Mouse (Mus musculus) gastrocnemius, postnatal 10 days (tissue): Measurements from ENCODE around the gene Enox1. TPM values are rescaled to one million over a fixed set of nuclear protein-coding genes. Genes with fewer than 3 reads are reported as not detected.
"Not testable (repeated sequence)": the region's sequence is repeated elsewhere in the genome, so short reads cannot be mapped to it uniquely, and the experiment has no call there.

Experiments
- DNase-seq: peaks from one replicate; pipeline ENCODE4 v3.0.0; 2021; ENCODE audit warnings: mixed read lengths
- total RNA-seq, 2 experiments: library from RNA; stranded (reverse); gene quantifications; 2 replicates each; pipeline ENCODE4 v1.2.3; 2021

Enox1 gene
- total RNA-seq, 2 experiments from 2014 or later = 3.5 to 4.3 TPM

- no peak for DNase-seq
These were observed 361.5 kb downstream of the Enox1 start for GRCm38 (mm10) chr14:77518017-77518416.

DNA sequence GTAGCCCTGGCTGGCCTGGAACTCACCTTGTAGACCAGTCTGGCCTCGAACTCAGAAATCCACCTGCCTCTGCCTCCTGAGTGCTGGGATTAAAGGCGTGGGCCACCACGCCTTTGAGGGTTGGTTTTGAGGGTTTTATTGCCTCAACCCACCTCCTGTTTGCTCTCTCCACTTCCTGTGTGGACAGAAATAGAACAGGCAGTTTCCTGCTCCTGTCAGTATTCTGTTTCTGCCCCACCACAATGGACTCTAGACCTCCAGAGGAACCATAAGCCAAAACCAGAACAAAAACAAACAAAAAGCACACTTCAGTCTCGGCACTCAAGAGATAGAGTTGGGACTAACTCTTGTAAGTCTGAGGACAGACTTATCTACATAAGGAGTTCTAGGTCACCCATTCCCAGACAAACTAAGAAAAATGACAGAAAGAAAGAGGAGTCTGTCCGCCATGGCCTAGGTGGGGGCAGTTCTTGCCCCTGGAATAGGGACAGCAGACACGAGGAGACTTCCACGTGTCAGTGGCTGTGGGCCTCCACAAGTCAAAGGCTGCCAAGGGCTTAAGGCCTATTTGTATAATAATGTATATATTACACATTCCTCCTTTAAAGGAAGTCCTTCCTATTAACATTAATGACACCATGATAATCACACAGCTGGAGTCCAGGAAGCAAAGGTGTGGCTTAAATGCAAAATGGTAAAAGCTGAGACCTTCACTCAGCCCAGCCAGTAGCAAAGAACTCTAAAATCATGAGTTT, 362.6 kb downstream of the Enox1 start:
- no peak for DNase-seq

DNA sequence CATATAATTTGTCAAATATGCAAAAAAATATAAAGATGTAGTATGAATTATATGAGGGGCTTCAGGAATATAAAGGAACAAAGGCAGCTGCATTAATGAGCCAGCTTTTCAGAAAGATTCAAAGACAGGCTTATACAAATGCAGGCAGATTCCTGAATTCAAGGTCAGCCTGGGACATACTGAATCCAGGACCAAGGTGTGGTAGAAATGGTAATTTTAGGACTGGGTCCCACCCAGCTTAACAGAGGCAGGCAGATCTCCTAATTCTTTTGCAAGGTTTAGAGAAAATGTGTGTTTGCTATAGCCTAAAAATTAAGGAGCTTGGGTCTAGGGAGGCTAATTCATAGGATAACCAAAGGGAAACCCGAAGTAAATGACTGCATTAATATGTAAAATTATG, 363.1 kb downstream of the Enox1 start:
- no peak for DNase-seq

GRCm38 (mm10) chr14:77524303-77524702, 367.7 kb downstream of the Enox1 start:
- DNase-seq = no peak

DNA sequence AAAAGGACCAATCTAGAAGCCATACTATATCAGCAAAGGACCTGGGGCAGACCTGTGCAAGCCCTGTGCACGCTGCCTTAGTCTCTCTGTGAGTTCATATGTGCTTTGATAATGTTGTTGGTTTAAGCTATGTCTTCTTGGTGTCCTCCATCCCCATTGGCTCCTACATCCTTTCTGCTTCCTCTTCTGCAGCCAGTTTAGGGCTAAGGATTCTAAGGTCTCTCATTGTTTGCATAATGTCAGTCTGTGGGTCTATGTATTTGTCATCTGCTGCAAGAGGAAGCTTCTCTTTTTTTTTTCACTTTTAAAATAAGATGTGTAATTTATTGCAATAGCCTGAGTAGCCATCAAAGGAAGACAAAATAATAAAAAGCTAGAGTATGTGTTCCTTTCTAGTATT, 369.7 kb downstream of the Enox1 start:
- DNase-seq = no peak

GRCm38 (mm10) chr14:77529201-77529600, 372.6 kb downstream of the Enox1 start:
- no peak for DNase-seq

- DNase-seq = no peak
These were observed 373.1 kb downstream of the Enox1 start for GRCm38 (mm10) chr14:77529621-77530020.

DNA sequence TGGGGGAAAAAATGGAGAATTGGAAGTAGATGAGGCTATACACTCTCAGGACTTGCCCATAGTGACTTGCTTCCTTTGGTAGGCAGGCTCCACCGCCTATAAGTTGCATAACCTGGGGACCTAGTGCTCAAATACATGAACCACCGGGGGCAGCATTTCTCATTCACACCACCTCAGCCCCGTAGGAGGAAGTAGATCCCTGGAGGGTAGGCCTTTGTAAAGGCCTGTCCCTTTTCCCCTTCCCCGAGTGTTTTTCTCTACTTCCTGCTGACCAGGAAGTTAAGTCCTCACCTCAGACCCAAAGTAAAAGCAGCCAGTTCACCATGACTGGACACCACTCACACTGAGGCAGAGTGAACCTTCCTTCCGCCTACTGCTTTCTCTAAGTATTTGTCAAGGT, 377.1 kb downstream of the Enox1 start:
- no peak for DNase-seq

GRCm38 (mm10) chr14:77534120-77534519, 377.6 kb downstream of the Enox1 start:
- DNase-seq = no peak

DNA sequence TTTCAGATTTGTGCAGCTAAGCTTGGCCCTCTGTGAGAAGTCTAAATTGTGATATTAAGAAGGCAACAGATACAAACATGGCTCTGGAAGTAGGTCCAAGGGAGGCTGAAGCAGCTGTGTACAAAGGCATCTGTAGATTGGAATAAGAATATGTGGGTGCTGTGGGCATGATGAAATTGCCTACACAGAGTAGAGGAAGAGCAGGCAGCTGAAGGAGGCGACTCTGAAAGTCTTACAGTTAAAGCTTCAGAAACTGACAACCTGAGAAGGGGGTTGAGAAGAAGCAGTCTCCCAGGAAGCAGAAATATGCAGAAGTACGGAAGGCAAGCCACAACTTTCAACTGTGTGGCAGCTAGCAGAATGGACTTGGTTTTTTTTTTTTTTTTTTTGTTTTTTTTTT, 380.0 kb downstream of the Enox1 start:
- no peak for DNase-seq

GRCm38 (mm10) chr14:77539563-77539962, 383.0 kb downstream of the Enox1 start:
- not testable (repeated sequence) for DNase-seq

DNA sequence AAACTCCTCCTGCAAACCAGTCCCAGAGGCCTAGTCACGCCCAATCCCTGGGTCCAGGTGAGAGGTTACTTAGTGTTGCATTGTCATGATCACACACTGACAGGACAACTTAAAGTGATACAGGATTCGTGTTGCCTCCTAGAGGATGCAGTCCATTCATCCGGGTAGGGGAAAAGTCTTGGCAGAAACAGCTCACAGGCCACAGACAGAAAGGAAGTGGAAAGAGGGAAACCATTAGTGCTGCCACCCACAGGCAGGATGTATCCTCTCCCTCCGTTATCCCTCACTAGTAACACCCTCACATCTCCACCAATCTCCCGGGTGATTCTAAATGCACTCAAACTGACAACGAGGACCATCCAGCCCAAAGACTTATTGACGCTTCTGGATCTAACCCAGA, 385.4 kb downstream of the Enox1 start:
- no peak for DNase-seq

- no peak for DNase-seq
These were observed 390.1 kb downstream of the Enox1 start for GRCm38 (mm10) chr14:77546531-77547274.

- DNase-seq = no peak
These were observed 390.8 kb downstream of the Enox1 start for GRCm38 (mm10) chr14:77547351-77547750.

- DNase-seq = no peak
These were observed 392.4 kb downstream of the Enox1 start for GRCm38 (mm10) chr14:77548963-77549362.

- DNase-seq = no peak
These were observed 401.0 kb downstream of the Enox1 start for GRCm38 (mm10) chr14:77557446-77558070.

DNA sequence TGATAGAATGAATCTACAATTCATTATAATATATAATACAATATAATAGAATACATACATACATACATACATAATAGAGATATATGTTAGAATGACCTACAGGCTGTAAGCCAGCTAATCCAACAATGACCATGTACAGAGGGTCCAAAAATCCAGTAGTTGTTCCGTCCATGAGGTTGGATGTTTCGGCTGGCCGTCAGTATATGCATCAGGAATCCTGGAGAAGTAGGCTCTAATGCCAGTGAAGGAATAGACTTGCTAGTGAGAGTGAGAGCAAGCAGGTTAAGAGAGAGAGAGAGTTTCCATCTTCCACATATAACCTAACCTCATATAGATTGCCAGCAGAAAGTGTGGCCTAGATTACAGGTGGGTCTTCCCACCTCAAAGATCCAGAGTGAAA, 402.3 kb downstream of the Enox1 start:
- no peak for DNase-seq

DNA sequence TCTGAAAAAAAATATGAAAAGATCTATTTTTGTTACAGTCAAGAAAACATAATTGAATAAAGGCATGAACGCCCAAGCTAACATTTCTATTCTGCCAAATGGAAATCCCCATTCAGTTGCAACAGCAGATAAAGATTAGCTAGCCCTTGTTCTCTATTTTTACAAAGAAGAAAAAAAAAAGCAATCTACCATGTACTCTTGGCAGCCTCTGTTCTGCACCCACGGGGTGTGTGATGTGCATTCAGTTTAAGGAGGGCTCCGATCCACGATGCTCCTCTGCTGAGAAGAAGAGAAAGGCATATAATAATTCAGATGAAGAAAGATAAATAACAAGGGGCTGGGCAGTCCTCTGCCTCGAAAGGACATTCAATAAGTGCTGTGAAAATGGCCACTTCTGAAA, 403.2 kb downstream of the Enox1 start:
- DNase-seq = no peak

DNA sequence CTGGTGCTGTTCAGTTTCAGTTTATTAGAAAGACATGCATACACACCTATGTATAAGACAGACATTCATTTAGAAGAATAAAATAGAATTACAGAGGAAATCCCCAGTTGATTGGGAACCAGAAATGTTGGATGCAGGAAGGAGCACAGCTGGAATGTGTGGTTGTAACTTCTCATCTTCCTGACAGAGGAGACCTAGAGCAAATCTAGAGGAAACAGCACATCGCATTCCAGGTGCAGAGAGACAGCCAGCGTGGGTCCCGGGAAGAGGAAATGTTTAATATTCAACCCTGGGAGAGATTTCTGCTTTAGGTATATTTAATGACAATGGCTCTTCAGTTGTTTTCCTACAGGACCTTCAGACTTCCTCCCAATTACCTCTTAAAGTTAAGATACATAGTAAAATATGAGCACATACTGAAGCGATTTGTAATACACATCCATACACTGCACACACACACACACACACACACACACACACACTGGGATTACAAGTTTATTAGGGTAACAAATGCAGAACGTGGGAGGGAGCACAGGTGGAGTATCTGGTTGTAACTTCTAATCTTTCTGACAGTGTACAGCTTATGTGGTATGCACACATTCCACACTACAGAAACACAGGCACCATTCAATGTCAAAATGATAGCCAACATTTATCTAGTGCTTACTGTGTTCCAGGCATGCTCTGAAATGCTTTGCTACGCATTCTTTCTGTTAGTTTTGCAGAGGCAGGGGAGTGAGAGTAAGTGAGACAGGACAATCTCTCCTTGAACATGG, 405.4 kb downstream of the Enox1 start:
- DNase-seq = no peak

- no peak for DNase-seq
These were observed 407.4 kb downstream of the Enox1 start for GRCm38 (mm10) chr14:77563922-77564321.

DNA sequence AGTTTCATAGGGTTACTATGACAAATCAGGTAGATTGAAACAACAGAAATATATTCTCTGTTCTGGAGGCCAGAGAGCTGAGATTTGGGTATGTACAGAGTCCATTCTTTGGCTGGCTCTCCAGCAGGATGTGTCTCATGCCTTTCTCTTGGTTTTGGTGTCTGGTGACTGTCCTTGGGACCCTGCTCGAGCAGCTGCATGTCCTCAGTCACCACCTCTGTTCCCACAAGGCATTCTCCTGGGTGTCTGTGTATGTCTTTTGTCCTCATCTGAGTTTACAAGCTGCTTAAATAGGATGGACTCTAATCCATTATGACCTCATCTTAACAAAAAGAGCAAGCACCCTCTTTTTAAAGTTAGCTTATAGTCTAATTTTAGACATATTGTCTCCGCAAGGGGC, 410.6 kb downstream of the Enox1 start:
- no peak for DNase-seq

- no peak for DNase-seq
These were observed 417.9 kb downstream of the Enox1 start for GRCm38 (mm10) chr14:77574436-77574835.

- no peak for DNase-seq
These were observed 419.8 kb downstream of the Enox1 start for GRCm38 (mm10) chr14:77576411-77576810.
